Mouse (Mus musculus) forelimb bud, embryonic 11.5 days (tissue): Measurements from ENCODE around the gene Pfdn2.
A peak's percentile ranks its signal among the peaks of the same experiment; 100 is the strongest.
"Not testable (repeated sequence)": the region's sequence is repeated elsewhere in the genome, so short reads cannot be mapped to it uniquely, and the experiment has no call there.

Experiments
- DNase-seq: peaks from one replicate; pipeline ENCODE4 v3.0.0-alpha.2; 2012; ENCODE audit warnings: low read depth, low spot score

Pfdn2 gene

GRCm38 (mm10) chr1:171345225-171346094 lies at the start of gene Pfdn2, which contains the start of gene Nit1:
Gene Pfdn2, plus strand, starts transcription at chr1:171345670.
Gene Nit1, minus strand, starts transcription at chr1:171345646.
- DNase-seq = peak; percentile 89

GRCm38 (mm10) chr1:171298226-171298625 lies 47.2 kb upstream of the Pfdn2 start:
- DNase-seq = no peak

- DNase-seq = not testable (repeated sequence)
Measured at GRCm38 (mm10) chr1:171306157-171306556, 39.3 kb upstream of the Pfdn2 start.

GRCm38 (mm10) chr1:171309321-171309720 lies 36.1 kb upstream of the Pfdn2 start:
- no peak for DNase-seq

GRCm38 (mm10) chr1:171319748-171320147 lies 25.7 kb upstream of the Pfdn2 start:
- no peak for DNase-seq

- DNase-seq = no peak
Measured at GRCm38 (mm10) chr1:171320151-171320550, 25.3 kb upstream of the Pfdn2 start.

- no peak for DNase-seq
Measured at GRCm38 (mm10) chr1:171321415-171321814, 24.1 kb upstream of the Pfdn2 start.

- DNase-seq = no peak
Measured at GRCm38 (mm10) chr1:171322012-171322411, 23.5 kb upstream of the Pfdn2 start.

GRCm38 (mm10) chr1:171325571-171325970 lies 19.9 kb upstream of the Pfdn2 start:
- DNase-seq = no peak

- DNase-seq = not testable (repeated sequence)
Measured at GRCm38 (mm10) chr1:171326588-171326987, 18.9 kb upstream of the Pfdn2 start.

- DNase-seq = no peak
Measured at GRCm38 (mm10) chr1:171328244-171328643, 17.2 kb upstream of the Pfdn2 start.

GRCm38 (mm10) chr1:171328839-171329432 lies 16.5 kb upstream of the Pfdn2 start, which contains the start of gene Dedd:
Gene Dedd, plus strand, starts transcription at chr1:171329145.
- DNase-seq = peak; percentile 86

- peak; percentile 80 for DNase-seq
Measured at GRCm38 (mm10) chr1:171329433-171330215, 15.8 kb upstream of the Pfdn2 start.

- no peak for DNase-seq
Measured at GRCm38 (mm10) chr1:171330216-171330560, 15.3 kb upstream of the Pfdn2 start.

GRCm38 (mm10) chr1:171342262-171343207 lies 2.9 kb upstream of the Pfdn2 start:
- DNase-seq = no peak

- no peak for DNase-seq
Measured at GRCm38 (mm10) chr1:171343922-171344677, 1.4 kb upstream of the Pfdn2 start.

- DNase-seq = no peak
Measured at GRCm38 (mm10) chr1:171344715-171345114, 755 bp upstream of the Pfdn2 start.

- no peak for DNase-seq
Measured at GRCm38 (mm10) chr1:171346095-171346450, 603 bp downstream of the Pfdn2 start.

GRCm38 (mm10) chr1:171348665-171349064 lies 3.2 kb downstream of the Pfdn2 start:
- DNase-seq = no peak

- DNase-seq = no peak
Measured at GRCm38 (mm10) chr1:171349210-171349609, 3.7 kb downstream of the Pfdn2 start.
